Mouse (Mus musculus): Measurements from ENCODE around the gene Slc35f6. TPM values are rescaled to one million over a fixed set of nuclear protein-coding genes. Genes with fewer than 3 reads are reported as not detected.

The Slc35f6 gene
- total RNA-seq, 2 experiments from 2014 or later: 34.2 to 35.3 TPM

Small RNA genes lying within 50 kb of the gene (microRNA-seq; reads per million reads assigned to microRNA genes)
- gene Mir5625: 0 reads per million in 2 experiments

Other genes starting within 250 kb of the Slc35f6 start
- 1 to 10 TPM; 3.6 TPM for gene Otof, start 186.0 kb upstream of the Slc35f6 start, total RNA-seq (2021)
- gene 1700001C02Rik, start 181.9 kb upstream of the Slc35f6 start, total RNA-seq (2021): not detected
- gene Cib4, start 102.1 kb upstream of the Slc35f6 start, total RNA-seq (2021): not detected
- 1 to 10 TPM; 7.7 to 9.8 TPM for gene Kcnk3, start 59.8 kb upstream of the Slc35f6 start, total RNA-seq (2021)
- 1 to 10 TPM; 3.5 to 4.0 TPM for gene Cenpa, start 18.8 kb downstream of the Slc35f6 start, total RNA-seq (2021)
- gene Dpysl5, start 63.6 kb downstream of the Slc35f6 start, total RNA-seq (2021): 10 to 100 TPM; 35.6 to 40.2 TPM
- 100 to 1,000 TPM; 239 to 251 TPM for gene Mapre3, start 166.7 kb downstream of the Slc35f6 start, total RNA-seq (2021)
- gene Tmem214, start 220.1 kb downstream of the Slc35f6 start, total RNA-seq (2021): 10 to 100 TPM; 67.5 to 80.3 TPM
- 10 to 100 TPM; 12.8 to 17.3 TPM for gene Agbl5, start 240.8 kb downstream of the Slc35f6 start, total RNA-seq (2021)